Mouse (Mus musculus) limb, embryonic 12.5 days (tissue): ENCODE data around the gene Gpr19. TPM values are rescaled to one million over a fixed set of nuclear protein-coding genes. Genes with fewer than 3 reads are reported as not detected.
A peak's percentile ranks its signal among the peaks of the same experiment; 100 is the strongest.

Source experiments
- ATAC-seq: fragments of 200-750 bp; cut with Nextera tagmentation; 2 replicates; pipeline ENCODE4 v1.8.0; 2017; ENCODE audit warnings: low read depth, moderate TSS enrichment; ENCODE audit not compliant: insufficient number of reproducible peaks, insufficient read depth, low FRiP score, low TSS enrichment
- H3K27ac ChIP-seq: fragments of 300-500 bp; sonication (generic); 2 replicates; pipeline ENCODE4 v1.5.1; 2016; ENCODE audit warnings: mild to moderate bottlenecking, moderate library complexity
- H3K27me3 ChIP-seq: fragments of 300-500 bp; sonication (generic); 2 replicates; pipeline ENCODE4 v1.6.1; 2016; ENCODE audit warnings: mild to moderate bottlenecking, moderate library complexity
- H3K36me3 ChIP-seq: fragments of 300-500 bp; sonication (generic); 2 replicates; pipeline ENCODE4 v1.6.1; 2016; ENCODE audit warnings: mild to moderate bottlenecking, moderate library complexity
- H3K4me1 ChIP-seq: fragments of 300-500 bp; sonication (generic); replicated peaks from 2 replicates; pipeline ENCODE4 v1.6.1; 2016
- H3K4me2 ChIP-seq: fragments of 300-500 bp; sonication (generic); 2 replicates; pipeline ENCODE4 v1.6.1; 2016; ENCODE audit warnings: mild to moderate bottlenecking, moderate library complexity
- H3K4me3 ChIP-seq: fragments of 300-500 bp; sonication (generic); replicated peaks from 2 replicates; pipeline ENCODE4 v1.5.1; 2016; ENCODE audit warnings: mild to moderate bottlenecking
- H3K9ac ChIP-seq: fragments of 300-500 bp; sonication (generic); replicated peaks from 2 replicates; pipeline ENCODE4 v1.6.1; 2016; ENCODE audit warnings: mild to moderate bottlenecking, moderate library complexity
- H3K9me3 ChIP-seq: fragments of 300-500 bp; sonication (generic); 2 replicates; pipeline ENCODE4 v1.6.1; 2016; ENCODE audit warnings: mild to moderate bottlenecking, moderate library complexity
- WGBS: fragments of 180-500 bp; shearing (Covaris S2); methylation state at CpG from one replicate; pipeline ENCODE4 v1.1.7; 2016; 5-methylcytosine and 5-hydroxymethylcytosine counted together
- polyA plus RNA-seq: library from polyadenylated mRNA; unstranded; fragments of >200 nt; fragmentation: Nextera tagmentation; extraction: Ambion mirVana; gene quantifications from 2 replicates; pipeline ENCODE4 v1.2.1, GENCODE M21; 2016

The Gpr19 gene
- polyA plus RNA-seq: 8.3 and 8.6 TPM in 2 replicates

- Histone ChIP-seq H3K27ac (peak within 1 kb of the TSS; percentile 100), H3K9ac (peak within 1 kb of the TSS; percentile 85), H3K4me3 (peak within 1 kb of the TSS; percentile 58), H3K36me3 (no peaks in the 10 kb centered on the region), H3K9me3 (no peaks in the 10 kb centered on the region), H3K4me1 (peaks cover 8% of the 10 kb centered on the region; the same call in 1 of the 2 replicates), H3K27me3 (no peaks in the 10 kb centered on the region), H3K4me2 (peak within 1 kb of the TSS; percentile 67)
- under 1% methylated on average over 51 of the region's 51 CpGs for WGBS
- peak; percentile 89 for ATAC-seq
These were observed at the start of gene Gpr19 for GRCm38 (mm10) chr6:134898095-134898965. Gpr19 (minus strand) TSS chr6:134898578.

- ATAC-seq: no peak
- H3K4me2 ChIP-seq: no peak overlapping the region
These were observed 49.1 kb upstream of the Gpr19 start for GRCm38 (mm10) chr6:134947311-134948087.

GRCm38 (mm10) chr6:134946858-134947257 lies 48.5 kb upstream of the Gpr19 start:
- Histone ChIP-seq H3K4me2 (no peak overlapping the region), H3K36me3 (peaks cover 26% of the 10 kb centered on the region), H3K27me3 (no peaks in the 10 kb centered on the region), H3K9ac (no peak overlapping the region), H3K27ac (no peak overlapping the region), H3K4me1 (no peaks in the 10 kb centered on the region), H3K4me3 (no peak overlapping the region), H3K9me3 (no peaks in the 10 kb centered on the region)
- ATAC-seq: no peak
- 88% methylated on average over 9 of the region's 9 CpGs for WGBS

More at GRCm38 (mm10) chr6:134947311-134948087, 49.1 kb upstream of the Gpr19 start:
- H3K36me3 ChIP-seq: peaks cover 22% of the 10 kb centered on the region
- WGBS: 44% methylated on average over 13 of the region's 13 CpGs
- H3K27me3 ChIP-seq: no peaks in the 10 kb centered on the region
- no peaks in the 10 kb centered on the region for H3K4me1 ChIP-seq
- no peak overlapping the region for H3K4me3 ChIP-seq
- H3K9me3 ChIP-seq: no peaks in the 10 kb centered on the region
- H3K9ac ChIP-seq: no peak overlapping the region
- no peak overlapping the region for H3K27ac ChIP-seq

- Histone ChIP-seq H3K4me3 (no peak overlapping the region), H3K4me2 (no peak overlapping the region), H3K4me1 (no peaks in the 10 kb centered on the region), H3K9me3 (no peaks in the 10 kb centered on the region), H3K27ac (no peak overlapping the region), H3K27me3 (no peaks in the 10 kb centered on the region), H3K36me3 (peaks cover 24% of the 10 kb centered on the region), H3K9ac (no peak overlapping the region)
- no peak for ATAC-seq
- WGBS: 73% methylated on average over 6 of the region's 6 CpGs
These were observed 47.7 kb upstream of the Gpr19 start for GRCm38 (mm10) chr6:134946054-134946453.

- H3K9me3 ChIP-seq: no peaks in the 10 kb centered on the region
- WGBS: 74% methylated on average over 13 of the region's 13 CpGs
- H3K4me3 ChIP-seq: no peak overlapping the region
- ATAC-seq: no peak
- no peak overlapping the region for H3K27ac ChIP-seq
- no peak overlapping the region for H3K4me2 ChIP-seq
- H3K36me3 ChIP-seq: peaks cover 17% of the 10 kb centered on the region
- H3K4me1 ChIP-seq: no peaks in the 10 kb centered on the region
- no peaks in the 10 kb centered on the region for H3K27me3 ChIP-seq
- H3K9ac ChIP-seq: no peak overlapping the region
These were observed 45.5 kb upstream of the Gpr19 start for GRCm38 (mm10) chr6:134943759-134944407.

- 88% methylated on average over 4 of the region's 4 CpGs for WGBS
- Histone ChIP-seq H3K4me3 (no peak overlapping the region), H3K27ac (no peak overlapping the region), H3K4me1 (no peaks in the 10 kb centered on the region), H3K4me2 (no peak overlapping the region), H3K9me3 (no peaks in the 10 kb centered on the region), H3K9ac (no peak overlapping the region), H3K27me3 (no peaks in the 10 kb centered on the region), H3K36me3 (peaks cover 12% of the 10 kb centered on the region)
- no peak for ATAC-seq
These were observed 41.4 kb upstream of the Gpr19 start for GRCm38 (mm10) chr6:134939781-134940180.

GRCm38 (mm10) chr6:134934305-134934704 lies 35.9 kb upstream of the Gpr19 start:
- 89% methylated on average over 5 of the region's 5 CpGs for WGBS
- no peak overlapping the region for H3K4me2 ChIP-seq
- no peaks in the 10 kb centered on the region for H3K27me3 ChIP-seq
- H3K4me3 ChIP-seq: no peak overlapping the region
- peaks cover 14% of the 10 kb centered on the region for H3K4me1 ChIP-seq
- no peak for ATAC-seq
- H3K9ac ChIP-seq: no peak overlapping the region
- no peaks in the 10 kb centered on the region for H3K9me3 ChIP-seq
- no peak overlapping the region for H3K27ac ChIP-seq
- no peaks in the 10 kb centered on the region for H3K36me3 ChIP-seq

- Histone ChIP-seq H3K4me2 (no peak overlapping the region), H3K4me3 (no peak overlapping the region), H3K4me1 (peaks cover 14% of the 10 kb centered on the region), H3K27ac (no peak overlapping the region), H3K36me3 (no peaks in the 10 kb centered on the region), H3K27me3 (no peaks in the 10 kb centered on the region), H3K9me3 (no peaks in the 10 kb centered on the region), H3K9ac (no peak overlapping the region)
- WGBS: 72% methylated on average over 2 of the region's 2 CpGs
- no peak for ATAC-seq
These were observed 34.8 kb upstream of the Gpr19 start for GRCm38 (mm10) chr6:134933207-134933558.

GRCm38 (mm10) chr6:134932486-134933206 lies 34.3 kb upstream of the Gpr19 start:
- Histone ChIP-seq H3K27me3 (no peaks in the 10 kb centered on the region), H3K9me3 (no peaks in the 10 kb centered on the region), H3K4me1 (peaks cover 16% of the 10 kb centered on the region), H3K4me3 (no peak overlapping the region), H3K36me3 (no peaks in the 10 kb centered on the region), H3K9ac (no peak overlapping the region), H3K27ac (no peak overlapping the region), H3K4me2 (no peak overlapping the region)
- no peak for ATAC-seq
- whole genome bisulfite sequencing: 79% methylated on average over 12 of the region's 12 CpGs

- Histone ChIP-seq H3K27ac (no peak overlapping the region), H3K27me3 (no peaks in the 10 kb centered on the region), H3K9ac (no peak overlapping the region), H3K36me3 (no peaks in the 10 kb centered on the region), H3K4me1 (peaks cover 22% of the 10 kb centered on the region), H3K4me3 (no peak overlapping the region), H3K4me2 (no peak overlapping the region; the same call in 1 of the 2 replicates), H3K9me3 (no peaks in the 10 kb centered on the region)
- ATAC-seq: no peak
- 85% methylated on average over 3 of the region's 3 CpGs for WGBS
These were observed 32.8 kb upstream of the Gpr19 start for GRCm38 (mm10) chr6:134931146-134931545.
